Mouse (Mus musculus) stomach, embryonic 14.5 days (tissue): ENCODE data around the gene Fzd2. TPM values are rescaled to one million over a fixed set of nuclear protein-coding genes. Genes with fewer than 3 reads are reported as not detected.

Experiments used
- ATAC-seq: fragments of 200-750 bp; cut with Nextera tagmentation; 2 replicates; pipeline ENCODE4 v1.8.0; 2017; ENCODE audit warnings: low read depth, moderate TSS enrichment; ENCODE audit not compliant: insufficient number of reproducible peaks, insufficient read depth, low FRiP score
- H3K27ac ChIP-seq: fragments of 300-500 bp; sonication (generic); 2 replicates; pipeline ENCODE4 v1.5.1; 2014; ENCODE audit warnings: mild to moderate bottlenecking, low read length, moderate library complexity, mixed read lengths
- H3K27me3 ChIP-seq: fragments of 300-500 bp; sonication (generic); 2 replicates; pipeline ENCODE4 v1.6.1; 2014; ENCODE audit warnings: low read length, control low read depth, mixed read lengths; ENCODE audit not compliant: control insufficient read depth, insufficient read depth
- H3K36me3 ChIP-seq: fragments of 300-500 bp; sonication (generic); 2 replicates; pipeline ENCODE4 v1.6.1; 2014; ENCODE audit warnings: mild to moderate bottlenecking, control low read depth, low read length, moderate library complexity, mixed read lengths; ENCODE audit not compliant: control insufficient read depth, insufficient read depth
- H3K4me1 ChIP-seq: fragments of 300-500 bp; sonication (generic); 2 replicates; pipeline ENCODE4 v1.6.1; 2014; ENCODE audit warnings: low read length, control low read depth, mixed read lengths; ENCODE audit not compliant: control insufficient read depth, insufficient read depth
- H3K4me2 ChIP-seq: fragments of 300-500 bp; sonication (generic); replicated peaks from 2 replicates; pipeline ENCODE4 v1.6.1; 2014; ENCODE audit warnings: low read depth, low read length, control low read depth
- H3K4me3 ChIP-seq: fragments of 300-500 bp; sonication (generic); 2 replicates; pipeline ENCODE4 v1.5.1; 2014; ENCODE audit warnings: low read depth, low read length, control low read depth
- H3K9ac ChIP-seq: fragments of 300-500 bp; sonication (generic); replicated peaks from 2 replicates; pipeline ENCODE4 v1.6.1; 2014; ENCODE audit warnings: low read depth, mild to moderate bottlenecking, control low read depth, low read length, moderate library complexity, mixed read lengths
- H3K9me3 ChIP-seq: fragments of 300-500 bp; sonication (generic); 2 replicates; pipeline ENCODE4 v1.6.1; 2016; ENCODE audit warnings: low read depth, low read length, control low read depth; ENCODE audit not compliant: control insufficient read depth
- WGBS: fragments of 180-500 bp; shearing (Covaris S2); extraction: QIAGEN DNeasy Blood & Tissue Kit; methylation state at CpG from one replicate; pipeline ENCODE4 v1.1.7; 2014; 5-methylcytosine and 5-hydroxymethylcytosine counted together
- polyA plus RNA-seq: library from polyadenylated mRNA; unstranded; fragments of >200 nt; fragmentation: Nextera tagmentation; extraction: Ambion mirVana; gene quantifications from 2 replicates; pipeline ENCODE4 v1.2.1, GENCODE M21; 2014

Fzd2 gene
- polyA plus RNA-seq, 1 experiment from 2014 or later: 30.6 TPM

GRCm38 (mm10) chr11:102633379-102633778 is 29.2 kb downstream of the Fzd2 start:
- peak; percentile 62; the same call in 1 of the 2 replicates for ATAC-seq
- no peaks in the 10 kb centered on the region for H3K9me3 ChIP-seq
- peak overlapping the region; percentile 2; the same call in 1 of the 2 replicates for H3K27ac ChIP-seq
- H3K9ac ChIP-seq: no peak overlapping the region
- 24% methylated on average over 9 of the region's 9 CpGs for WGBS
- H3K36me3 ChIP-seq: no peaks in the 10 kb centered on the region
- no peak overlapping the region for H3K4me3 ChIP-seq
- H3K4me2 ChIP-seq: peak overlapping the region; percentile 24; the same call in 1 of the 2 replicates
- H3K4me1 ChIP-seq: peaks cover 27% of the 10 kb centered on the region
- no peaks in the 10 kb centered on the region for H3K27me3 ChIP-seq

DNA sequence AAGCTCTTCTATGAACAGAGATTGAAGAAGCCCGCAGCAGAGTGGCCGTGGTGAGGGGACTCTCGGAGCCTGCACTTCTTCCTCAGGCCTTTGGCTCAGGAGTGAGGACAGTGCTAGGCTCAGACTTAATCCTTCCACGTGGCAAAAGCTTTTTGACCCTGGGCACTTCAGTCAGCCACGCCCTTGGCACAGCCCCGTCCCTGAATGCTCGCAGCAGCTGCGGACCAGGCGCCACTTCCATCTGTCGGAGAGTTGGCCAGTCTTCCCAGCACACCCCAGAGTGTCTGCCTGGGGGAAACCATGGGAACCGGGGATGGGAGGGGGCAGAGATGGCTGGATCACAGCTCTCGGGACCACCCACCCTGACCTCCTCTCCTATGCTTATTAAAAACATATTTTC is 32.7 kb downstream of the Fzd2 start:
- Histone ChIP-seq H3K27ac (no peak overlapping the region), H3K27me3 (no peaks in the 10 kb centered on the region), H3K36me3 (no peaks in the 10 kb centered on the region), H3K9me3 (no peaks in the 10 kb centered on the region), H3K4me1 (peaks cover 12% of the 10 kb centered on the region; the same call in 1 of the 2 replicates), H3K4me2 (no peak overlapping the region), H3K9ac (no peak overlapping the region), H3K4me3 (no peak overlapping the region)
- no peak for ATAC-seq
- WGBS: 42% methylated on average over 12 of the region's 12 CpGs

- peak; percentile 88 for ATAC-seq
- H3K4me3 ChIP-seq: no peak overlapping the region
- H3K9ac ChIP-seq: no peak overlapping the region
- no peak overlapping the region for H3K4me2 ChIP-seq
- 37% methylated on average over 10 of the region's 10 CpGs for WGBS
- H3K27ac ChIP-seq: no peak overlapping the region
- peaks cover 11% of the 10 kb centered on the region; the same call in 1 of the 2 replicates for H3K4me1 ChIP-seq
- no peaks in the 10 kb centered on the region for H3K27me3 ChIP-seq
- H3K36me3 ChIP-seq: no peaks in the 10 kb centered on the region
- no peaks in the 10 kb centered on the region for H3K9me3 ChIP-seq
Observed at GRCm38 (mm10) chr11:102643891-102644382, 39.7 kb downstream of the Fzd2 start.

- Histone ChIP-seq H3K27ac (peak overlapping the region; percentile 52; the same call in 1 of the 2 replicates), H3K4me3 (no peak overlapping the region), H3K9ac (no peak overlapping the region), H3K4me1 (peaks cover 11% of the 10 kb centered on the region; the same call in 1 of the 2 replicates), H3K27me3 (no peaks in the 10 kb centered on the region), H3K9me3 (no peaks in the 10 kb centered on the region), H3K4me2 (no peak overlapping the region), H3K36me3 (no peaks in the 10 kb centered on the region)
- 76% methylated on average over 13 of the region's 13 CpGs for WGBS
- no peak for ATAC-seq
Observed at GRCm38 (mm10) chr11:102646226-102646625, 42.0 kb downstream of the Fzd2 start.

DNA sequence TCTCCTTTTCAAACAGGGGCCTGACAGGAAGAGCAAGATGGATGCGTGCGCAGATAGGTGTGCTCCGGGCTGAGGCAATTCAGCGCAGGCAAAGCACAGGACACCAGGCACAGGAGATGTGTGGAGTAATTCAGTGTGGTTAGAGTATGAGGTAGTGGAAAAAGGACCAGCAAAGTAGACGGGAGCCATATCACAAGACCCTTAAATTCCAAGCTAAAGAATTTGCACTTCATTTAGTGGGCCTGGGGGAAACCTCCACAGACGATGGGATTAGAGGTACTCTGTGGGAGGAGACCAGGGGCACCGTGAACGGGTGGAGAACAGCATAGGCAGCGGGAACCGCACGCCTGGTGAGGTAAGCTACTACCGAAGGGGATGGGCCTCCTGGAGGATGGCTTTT is 43.7 kb downstream of the Fzd2 start:
- Histone ChIP-seq H3K9me3 (no peaks in the 10 kb centered on the region), H3K27ac (no peak overlapping the region), H3K4me2 (no peak overlapping the region), H3K4me1 (peaks cover 11% of the 10 kb centered on the region; the same call in 1 of the 2 replicates), H3K27me3 (no peaks in the 10 kb centered on the region), H3K36me3 (no peaks in the 10 kb centered on the region), H3K9ac (no peak overlapping the region), H3K4me3 (no peak overlapping the region)
- ATAC-seq: no peak
- 73% methylated on average over 12 of the region's 12 CpGs for WGBS

DNA sequence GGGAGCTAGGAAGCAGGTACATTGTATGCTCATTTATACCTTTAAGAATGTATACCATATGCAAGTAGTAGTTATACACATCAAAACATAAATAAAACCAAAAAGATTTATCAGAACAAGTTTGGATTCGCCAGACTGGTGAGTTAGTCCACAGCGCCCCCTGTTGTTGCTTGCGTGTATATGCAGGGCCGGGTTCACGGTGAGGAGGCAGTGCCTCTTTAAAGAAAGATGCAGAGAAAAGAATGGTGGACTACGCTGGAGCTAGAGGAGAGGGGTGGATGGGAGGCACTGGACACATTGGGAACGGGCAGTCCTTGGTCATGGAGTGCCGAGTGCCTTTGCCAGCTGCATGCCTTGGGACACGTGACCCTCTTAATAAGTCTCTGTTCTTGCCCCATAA is 47.2 kb downstream of the Fzd2 start:
- Histone ChIP-seq H3K9me3 (no peaks in the 10 kb centered on the region), H3K4me3 (no peak overlapping the region), H3K4me2 (no peak overlapping the region), H3K4me1 (peaks cover 9% of the 10 kb centered on the region; the same call in 1 of the 2 replicates), H3K9ac (no peak overlapping the region), H3K36me3 (no peaks in the 10 kb centered on the region), H3K27me3 (no peaks in the 10 kb centered on the region), H3K27ac (no peak overlapping the region)
- WGBS: 6% methylated on average over 9 of the region's 9 CpGs
- ATAC-seq: no peak

DNA sequence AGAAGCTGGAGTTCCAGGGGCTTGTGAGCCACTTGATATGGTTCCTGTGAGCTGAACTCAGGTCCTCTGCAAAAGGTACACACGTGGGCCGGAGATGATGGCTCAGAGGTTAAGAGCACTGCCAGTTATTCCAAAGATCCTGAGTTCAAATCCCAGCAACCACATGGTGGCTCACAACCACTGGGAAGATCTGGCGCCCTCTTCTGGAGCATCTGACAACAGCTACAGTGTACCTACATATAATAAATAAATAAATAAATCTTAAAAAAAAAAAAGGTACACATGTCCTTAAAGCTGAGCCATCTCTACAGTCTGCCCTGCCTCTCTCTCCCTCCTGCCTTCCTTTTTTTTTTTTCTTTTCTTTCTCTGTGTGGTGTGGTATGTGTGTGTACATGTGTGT is 48.6 kb downstream of the Fzd2 start:
- Histone ChIP-seq H3K27me3 (no peaks in the 10 kb centered on the region), H3K4me1 (peaks cover 10% of the 10 kb centered on the region; the same call in 1 of the 2 replicates), H3K4me3 (no peak overlapping the region), H3K9ac (no peak overlapping the region), H3K36me3 (no peaks in the 10 kb centered on the region), H3K27ac (no peak overlapping the region), H3K9me3 (no peaks in the 10 kb centered on the region), H3K4me2 (no peak overlapping the region)
- no peak for ATAC-seq
- WGBS: 72% methylated on average over 3 of the region's 3 CpGs

GRCm38 (mm10) chr11:102655888-102656287 is 51.7 kb downstream of the Fzd2 start:
- H3K36me3 ChIP-seq: no peaks in the 10 kb centered on the region
- H3K9me3 ChIP-seq: no peaks in the 10 kb centered on the region
- no peak overlapping the region for H3K9ac ChIP-seq
- H3K27me3 ChIP-seq: no peaks in the 10 kb centered on the region
- ATAC-seq: no peak
- H3K4me3 ChIP-seq: no peak overlapping the region
- H3K4me1 ChIP-seq: peaks cover 10% of the 10 kb centered on the region; the same call in 1 of the 2 replicates
- 0 out of 2 replicates have a peak overlapping the region, but pooled peaks have one; percentile 21 for H3K27ac ChIP-seq
- 30% methylated on average over 8 of the region's 8 CpGs for WGBS
- no peak overlapping the region for H3K4me2 ChIP-seq
